Mouse (Mus musculus): ENCODE measurements at regions not wholly inside any gene's neighbourhood (a gene's known extent, or its start where the extent isn't known, plus 50 kb on each side); places are given as distances from the start of the nearest gene placed in this dataset.

GRCm38 (mm10) chr4:28523343-28523742 is 289.6 kb upstream of the Epha7 start:
- no peak for DNase-seq (ENCODE audit: inconsistent ontology term)

GRCm38 (mm10) chr4:28542218-28542617 is 270.7 kb upstream of the Epha7 start:
- peak; percentile 19 for DNase-seq (ENCODE audit: inconsistent ontology term)

- DNase-seq (ENCODE audit: inconsistent ontology term), result no peak
Observed at GRCm38 (mm10) chr4:28542696-28543328, 270.1 kb upstream of the Epha7 start.

- DNase-seq (ENCODE audit: inconsistent ontology term), result no peak
Observed at GRCm38 (mm10) chr4:28548231-28548836, 264.6 kb upstream of the Epha7 start.

GRCm38 (mm10) chr4:28571092-28571770 is 241.7 kb upstream of the Epha7 start:
- DNase-seq (ENCODE audit: inconsistent ontology term), result peak; percentile 19

- DNase-seq (ENCODE audit: inconsistent ontology term), result no peak
Observed at GRCm38 (mm10) chr4:28588745-28589530, 224.0 kb upstream of the Epha7 start.

All from Muller cell, postnatal 12 days (primary cell).